Mouse (Mus musculus): Measurements from ENCODE around the gene Map2.

DNA sequence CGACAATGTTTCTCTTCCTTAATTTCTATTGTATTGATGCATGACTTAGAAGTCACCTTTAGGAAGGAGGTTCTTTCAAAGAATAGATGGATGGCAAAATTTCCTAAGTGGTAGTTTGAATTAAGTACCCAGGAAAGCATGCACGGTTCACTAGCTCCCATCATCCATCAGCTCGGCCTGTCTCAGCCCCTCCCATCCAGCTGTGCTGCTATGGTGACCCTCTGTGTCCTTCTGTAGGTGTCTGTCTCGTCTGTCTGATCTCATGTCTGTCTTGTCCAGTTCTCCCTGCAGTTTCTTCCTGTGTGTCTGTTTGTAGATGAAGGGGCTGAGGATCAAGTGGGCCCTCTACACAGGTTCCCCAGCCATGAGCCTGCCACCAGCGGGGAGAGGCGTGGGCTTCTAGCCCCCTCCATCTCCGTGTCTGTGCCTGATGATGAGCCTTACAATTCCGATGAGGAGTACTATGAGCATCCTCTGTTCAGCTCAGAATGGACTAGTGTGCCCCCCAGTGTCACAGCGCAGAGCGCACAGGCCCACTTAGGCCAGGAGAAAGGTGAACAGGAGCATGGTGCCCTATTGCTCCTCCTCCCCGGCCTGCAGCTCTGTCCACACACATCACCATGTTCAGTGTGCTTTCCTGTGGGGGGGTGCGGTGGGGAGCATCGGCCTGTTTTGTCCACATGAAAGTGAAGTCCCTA is 232.3 kb downstream of the Map2 start:
- TF ChIP-seq CTCF (IDR thresholded peaks at IDR 0.05; ENCODE audit: low read depth), result 0 out of 2 replicates have a peak, but pooled peaks have one; percentile 31
- no peak for TF ChIP-seq EP300 (optimal IDR thresholded peaks at IDR 0.05)
